Mouse (Mus musculus): ENCODE data around the gene Rtl6.
A peak's percentile ranks its signal among the peaks of the same experiment; 100 is the strongest.

The Rtl6 gene

DNA sequence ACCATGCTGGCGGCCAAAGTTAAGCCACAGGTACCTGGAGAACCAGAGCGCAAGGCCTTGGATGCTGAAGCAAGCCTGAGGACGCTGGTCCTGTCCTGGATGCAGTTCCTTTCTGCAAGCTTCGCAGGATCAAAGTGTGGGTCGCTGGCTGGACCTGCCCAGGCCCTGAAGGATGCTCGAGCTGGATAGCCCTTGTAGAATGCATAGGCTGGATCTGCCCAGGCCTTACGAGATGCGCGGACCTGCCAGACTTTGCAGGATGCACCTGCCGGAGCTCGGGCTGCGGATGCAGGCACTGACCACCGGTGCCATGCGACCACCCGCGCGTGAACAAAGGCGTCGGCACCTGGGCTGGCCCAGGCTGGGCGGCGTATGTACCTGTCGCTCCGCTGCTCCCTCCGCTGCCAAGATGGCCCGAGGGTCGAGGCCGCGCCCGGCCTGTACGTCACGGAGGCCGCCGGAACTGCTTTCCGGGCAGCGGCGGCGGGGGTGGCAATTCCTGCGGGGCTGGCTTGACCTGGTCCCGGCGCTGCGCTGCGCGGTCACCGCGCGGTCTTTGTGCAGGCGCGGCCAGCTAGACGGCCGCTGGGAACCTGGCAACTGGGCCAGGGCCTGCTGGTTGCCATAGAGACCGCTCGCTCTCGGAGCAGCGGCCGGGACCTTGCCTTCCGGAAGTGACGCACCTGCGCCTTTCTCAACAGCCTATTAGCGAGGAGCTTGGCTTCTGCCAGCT lies at the start of gene Rtl6:
Rtl6 (minus strand) TSS at position 635 of the 733 bp plus-strand sequence.
- peak; percentile 86 to 89 for DNase-seq

DNA sequence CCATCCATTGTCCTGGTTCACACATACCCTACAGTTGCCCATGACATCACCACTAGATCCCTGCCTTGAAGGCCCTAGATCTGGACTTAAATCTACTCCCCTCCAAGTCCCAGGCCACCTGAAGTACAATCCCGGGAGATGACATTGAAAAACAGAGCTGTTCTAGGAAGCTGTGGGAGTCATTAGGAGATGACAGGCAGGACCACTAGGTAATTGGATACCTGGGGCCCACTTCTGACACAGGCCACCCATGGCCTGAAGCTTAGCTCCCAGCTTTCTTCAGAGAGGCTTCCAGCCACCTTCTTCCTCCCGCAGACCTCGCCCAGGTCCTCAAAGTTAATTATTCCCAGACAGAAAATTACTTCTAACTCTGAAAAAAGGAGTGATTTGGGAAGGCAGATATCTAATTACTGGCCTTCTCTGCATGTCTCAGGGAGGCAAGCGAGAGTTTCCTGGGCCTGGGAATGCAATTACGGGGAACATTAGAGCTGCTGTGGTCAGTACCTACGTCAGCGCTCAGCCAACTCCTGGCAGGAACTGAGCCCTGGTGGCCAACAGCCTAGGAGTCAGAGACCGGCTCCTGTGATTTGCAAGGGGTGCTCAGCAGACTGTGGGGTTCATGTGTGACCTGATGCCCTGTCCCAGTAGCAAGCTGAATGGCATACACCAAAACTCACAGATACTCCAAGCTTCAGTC lies 45.8 kb upstream of the Rtl6 start:
- DNase-seq: peak in 1 of 2 experiments; percentile 16

DNA sequence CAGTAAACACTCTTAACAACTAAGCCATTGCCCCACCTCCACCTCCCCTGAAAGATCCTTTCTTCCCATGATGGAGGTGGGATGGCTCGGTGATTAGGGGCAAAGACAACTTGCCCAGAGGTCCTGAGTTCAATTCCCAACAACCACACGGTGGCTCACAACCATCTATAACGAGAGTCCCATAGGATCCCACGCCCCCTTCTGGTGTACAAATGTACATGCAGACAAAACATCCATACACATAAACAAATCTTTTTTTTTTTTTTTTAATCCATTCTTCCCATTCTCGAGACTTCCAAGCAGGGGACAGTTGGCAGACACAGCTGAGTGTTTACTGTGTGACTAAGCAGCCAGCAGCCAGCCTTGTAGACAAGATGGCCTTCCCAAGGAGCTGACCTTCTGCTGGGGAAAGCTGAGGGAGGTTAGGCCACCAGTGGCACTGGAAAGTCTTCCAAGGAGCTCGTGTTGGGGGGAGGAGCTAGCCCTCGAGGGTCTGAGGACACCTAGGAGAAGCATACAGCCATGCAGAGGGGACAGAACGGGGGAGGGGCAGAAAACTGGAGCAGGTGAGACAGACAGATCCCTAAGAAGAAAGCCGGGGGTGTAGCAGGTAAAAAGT lies 43.5 kb upstream of the Rtl6 start:
- DNase-seq: no peak

DNA sequence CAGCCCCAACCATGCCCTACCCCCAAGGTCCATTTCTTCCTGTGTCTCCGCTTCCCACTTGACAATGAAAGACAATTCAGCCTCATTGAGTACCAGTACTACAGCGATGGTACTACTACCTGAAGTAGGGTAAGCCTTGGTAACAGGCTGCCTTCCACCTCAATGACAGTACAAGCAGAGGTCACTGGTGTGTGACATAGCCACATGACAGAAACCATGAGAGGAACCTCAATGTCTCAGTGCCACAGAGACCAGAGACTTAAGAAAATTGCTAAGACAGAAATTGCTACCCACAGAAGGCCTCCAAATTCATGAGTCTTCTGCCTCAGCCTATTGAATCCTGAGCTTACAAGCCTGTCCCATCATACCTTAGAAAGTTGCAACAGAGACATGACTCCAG lies 41.3 kb upstream of the Rtl6 start:
- DNase-seq: no peak

DNA sequence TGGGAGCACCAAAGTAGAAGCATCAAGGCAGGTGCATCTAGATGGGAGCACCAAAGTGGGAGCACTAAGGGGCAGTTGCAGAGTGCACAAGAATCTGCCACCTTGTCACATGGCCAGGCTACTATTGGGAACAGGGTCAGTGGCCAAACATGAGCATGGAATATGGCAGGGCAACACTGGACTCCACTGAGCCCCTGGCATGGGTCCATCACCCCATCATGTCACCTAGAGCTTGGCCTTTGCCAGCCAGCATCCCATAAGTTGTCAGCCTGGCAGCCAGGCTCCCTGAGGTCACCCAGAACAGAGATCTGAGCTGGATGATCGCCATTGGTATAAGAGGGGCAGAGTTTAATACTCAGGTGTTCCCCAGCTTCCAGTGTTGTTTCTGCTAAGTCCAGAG lies 40.2 kb upstream of the Rtl6 start:
- no peak for DNase-seq

DNA sequence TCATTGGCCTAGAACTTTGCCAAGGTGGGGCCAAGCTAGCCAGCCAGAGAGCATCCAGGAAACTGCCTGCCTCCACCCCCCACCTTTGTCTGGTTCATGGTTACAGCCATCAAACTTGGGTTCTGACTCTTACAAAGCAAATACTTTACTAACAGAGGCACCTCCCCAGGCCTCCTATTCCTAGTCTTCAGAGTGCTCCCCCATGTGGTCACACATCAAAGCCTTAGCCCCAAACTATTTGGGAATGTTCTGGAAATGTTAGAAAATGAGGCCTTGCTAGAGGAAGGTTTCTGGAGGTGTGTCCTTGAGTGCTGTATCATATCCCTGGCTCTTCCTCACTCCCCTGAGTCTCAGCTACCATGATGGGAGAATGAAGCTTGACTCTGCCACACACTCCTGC lies 39.4 kb upstream of the Rtl6 start:
- no peak for DNase-seq

DNA sequence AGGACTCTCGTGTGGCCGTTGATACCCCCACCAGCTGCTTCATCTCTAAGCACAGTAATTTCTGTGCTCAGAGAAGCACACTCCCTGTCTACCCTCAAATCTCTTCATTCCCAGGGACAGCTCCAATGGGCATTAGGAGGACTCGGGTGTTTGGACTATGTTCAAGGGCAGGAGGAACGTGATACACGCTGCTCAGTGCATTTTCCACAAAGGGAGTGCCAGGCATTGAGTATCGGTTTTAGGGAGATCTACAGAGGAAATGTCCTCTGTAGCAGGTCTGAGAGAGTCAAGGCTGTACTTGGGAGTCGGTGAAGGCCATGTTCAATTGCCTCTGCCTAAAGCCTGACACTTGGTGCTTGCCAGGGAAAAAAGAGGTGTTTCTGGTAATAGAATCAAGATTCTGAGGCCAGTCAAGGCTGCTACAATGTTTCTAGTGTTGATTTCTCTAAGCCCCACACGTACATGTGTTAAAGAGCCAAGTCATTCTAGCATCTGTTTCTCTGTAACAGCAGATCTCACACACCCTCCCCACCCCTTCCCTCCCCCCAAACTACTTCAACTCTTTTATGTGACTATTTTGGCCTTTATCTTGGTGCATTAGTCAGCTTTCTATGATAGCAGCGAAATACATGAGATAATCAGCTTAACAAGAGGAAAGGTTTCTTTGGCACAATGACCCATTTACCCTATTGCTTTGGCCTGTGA lies 37.8 kb upstream of the Rtl6 start:
- no peak for DNase-seq

DNA sequence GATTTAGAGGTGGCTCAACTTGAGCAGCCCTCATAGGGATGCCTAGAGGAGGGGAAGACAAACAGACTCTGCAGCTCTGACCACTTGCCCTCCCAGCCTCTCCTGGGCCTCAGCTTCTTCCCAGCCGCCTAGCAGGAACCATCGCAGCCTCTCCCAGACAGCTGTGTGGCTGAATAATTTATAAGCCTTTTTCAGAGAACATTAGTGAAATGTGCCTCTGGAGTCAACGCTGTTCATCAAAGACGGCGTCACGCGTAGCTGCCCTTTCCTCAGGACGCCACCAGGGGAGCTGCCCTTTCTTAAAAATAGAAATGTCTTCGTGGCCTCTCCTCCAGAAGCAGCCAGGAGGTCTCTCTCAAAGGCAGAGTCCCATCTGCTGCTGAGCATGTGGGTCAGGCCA lies 35.9 kb upstream of the Rtl6 start:
- DNase-seq: no peak

DNA sequence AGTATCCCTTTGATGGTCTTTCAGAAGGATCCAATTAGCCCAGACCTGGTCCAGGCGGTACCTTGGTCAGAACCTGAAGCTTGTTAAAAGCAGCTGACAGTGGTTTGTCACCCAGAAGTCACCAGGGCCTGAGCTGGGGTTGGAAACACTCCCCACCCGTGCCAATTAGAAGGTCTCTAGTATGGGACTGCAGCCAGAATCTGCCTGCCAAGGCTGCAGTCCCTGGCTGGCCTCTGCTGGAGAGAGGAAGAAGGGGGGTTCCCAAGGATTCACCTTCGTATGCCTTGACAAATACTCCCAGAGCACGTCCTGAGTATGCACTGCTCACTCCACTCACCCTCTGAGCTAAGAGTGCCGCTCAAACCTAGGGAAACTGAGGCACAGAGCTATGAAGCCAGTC lies 34.6 kb upstream of the Rtl6 start:
- DNase-seq: no peak

DNA sequence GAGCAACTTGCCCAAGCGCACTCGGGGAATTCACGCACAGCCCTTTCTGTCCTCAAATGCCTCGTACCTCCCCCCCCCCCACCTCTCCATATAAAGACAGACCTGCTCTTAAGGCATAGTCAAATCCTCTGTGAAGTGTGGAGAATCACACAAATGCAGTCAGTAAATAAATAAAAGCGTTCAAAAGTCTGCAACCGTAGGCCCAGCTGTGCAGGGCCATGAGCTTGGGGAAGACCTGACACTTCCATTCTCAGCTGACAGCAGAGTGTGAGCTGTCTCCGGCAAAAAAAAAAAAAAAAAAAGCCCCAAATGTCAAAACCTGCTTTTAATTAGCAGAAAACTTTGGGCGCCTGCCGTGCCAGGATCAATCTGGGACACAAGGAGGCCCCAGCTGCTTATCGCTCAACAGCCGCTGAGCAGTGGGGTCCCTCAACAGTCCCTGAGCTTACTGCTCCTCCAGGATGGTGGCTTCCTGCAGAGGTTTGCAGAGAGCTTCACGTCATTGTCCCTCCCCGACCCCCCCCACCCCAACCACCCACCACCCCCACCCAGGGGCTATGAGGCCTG lies 34.0 kb upstream of the Rtl6 start:
- DNase-seq: no peak

DNA sequence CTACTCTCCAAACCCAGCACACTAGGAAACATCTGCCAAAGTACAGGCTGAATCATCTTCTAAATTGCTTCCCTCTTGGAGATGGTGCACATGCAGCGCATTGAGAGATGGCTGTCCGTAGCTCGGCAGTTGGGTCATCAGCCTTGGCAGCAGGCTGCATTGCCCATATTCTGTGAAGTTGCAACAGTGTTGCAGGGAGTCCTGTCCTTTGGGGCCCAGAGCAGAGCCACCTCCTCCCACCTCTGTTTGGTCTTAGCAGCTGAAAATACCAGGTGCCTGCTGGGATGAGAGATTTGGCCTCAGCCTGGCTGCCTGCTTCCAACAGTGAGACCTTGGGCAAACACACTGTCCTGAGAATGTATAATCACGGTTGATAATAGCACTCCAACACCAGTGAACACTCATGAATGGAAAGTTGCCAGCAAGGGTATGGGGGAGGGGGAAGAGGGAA lies 30.8 kb upstream of the Rtl6 start:
- DNase-seq: no peak

DNA sequence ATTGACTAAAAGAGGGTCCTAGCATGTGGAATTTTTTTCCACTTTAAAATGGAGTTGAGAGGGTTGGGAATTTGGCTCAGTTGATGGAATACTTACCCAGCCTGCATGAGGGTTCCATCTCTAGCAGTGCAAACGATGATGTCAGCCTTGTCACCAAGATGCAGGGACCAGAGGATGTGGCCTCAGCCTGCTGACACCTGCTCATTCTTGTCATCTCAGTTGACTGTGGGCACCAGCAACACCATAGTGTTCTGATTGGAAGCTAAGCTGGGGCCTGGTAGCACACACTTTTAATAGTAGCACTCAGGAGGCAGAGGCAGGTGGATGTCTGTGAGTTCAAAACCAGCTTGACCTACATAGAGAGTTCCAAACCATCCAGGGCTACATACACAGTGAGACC lies 21.0 kb upstream of the Rtl6 start:
- DNase-seq: no peak

DNA sequence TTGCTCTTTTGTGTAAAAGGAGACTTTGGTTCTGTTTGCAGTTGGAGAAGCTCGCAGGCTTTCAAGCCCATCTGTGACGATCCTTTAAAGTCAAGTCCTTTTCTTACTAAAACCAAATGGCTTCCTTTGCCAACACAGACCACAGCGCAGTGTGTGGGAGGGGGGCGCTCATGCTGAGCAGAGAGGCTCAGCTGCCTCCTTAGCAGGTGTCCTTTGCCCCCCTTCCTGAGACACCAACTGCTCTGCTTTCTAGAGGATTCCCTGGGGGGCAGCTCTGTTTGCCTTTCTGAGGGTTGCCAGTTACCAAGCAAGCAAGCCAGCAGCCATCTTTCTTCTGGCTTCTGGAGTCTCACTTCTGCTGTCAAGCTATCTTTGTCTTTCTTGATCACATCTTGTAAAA lies 19.4 kb upstream of the Rtl6 start:
- no peak for DNase-seq

DNA sequence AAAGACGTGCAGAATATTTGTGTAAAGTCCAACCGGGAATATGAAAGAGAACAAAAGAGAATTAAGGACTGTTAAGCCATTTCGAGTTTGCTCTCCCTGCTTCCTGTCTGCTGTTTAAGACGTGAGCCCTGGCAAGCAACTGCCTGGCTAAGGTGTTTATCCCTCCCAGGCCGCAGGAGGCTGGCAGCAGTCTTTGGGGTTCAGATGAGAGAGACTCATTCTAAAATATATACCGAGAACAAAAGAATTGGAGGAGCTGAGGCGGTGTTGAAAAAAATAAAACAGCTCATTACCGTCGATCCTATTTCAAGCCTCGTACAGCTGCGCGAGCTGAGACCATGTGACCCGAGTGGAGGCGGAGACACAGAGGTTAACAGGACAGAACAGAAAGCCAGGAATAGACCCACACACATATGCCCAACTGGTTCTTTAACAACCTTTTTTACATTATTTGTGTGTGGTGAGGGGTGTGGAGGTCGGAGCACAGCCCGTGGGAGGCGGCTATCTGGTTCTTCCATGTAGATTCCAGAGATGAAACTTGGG lies 9.0 kb upstream of the Rtl6 start:
- no peak for DNase-seq

DNA sequence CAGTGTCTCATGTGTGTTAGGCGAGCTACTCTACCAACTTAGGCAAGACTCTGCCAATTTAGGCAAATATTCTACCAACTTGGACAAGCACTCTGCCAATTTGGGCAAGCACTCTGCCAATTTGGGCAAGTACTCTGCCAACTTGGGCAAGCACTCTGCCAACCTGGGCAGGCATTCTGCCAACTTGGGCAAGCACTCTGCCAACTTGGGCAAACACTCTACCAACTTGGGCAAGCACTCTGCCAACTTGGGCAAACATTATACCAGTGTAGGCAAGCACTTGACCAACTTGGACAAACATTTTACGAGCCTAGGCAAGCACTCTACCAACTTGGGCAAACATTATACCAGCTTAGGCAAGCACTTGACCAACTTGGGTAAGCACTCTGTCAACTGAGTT lies 3.9 kb upstream of the Rtl6 start:
- DNase-seq: peak; percentile 71 to 87

DNA sequence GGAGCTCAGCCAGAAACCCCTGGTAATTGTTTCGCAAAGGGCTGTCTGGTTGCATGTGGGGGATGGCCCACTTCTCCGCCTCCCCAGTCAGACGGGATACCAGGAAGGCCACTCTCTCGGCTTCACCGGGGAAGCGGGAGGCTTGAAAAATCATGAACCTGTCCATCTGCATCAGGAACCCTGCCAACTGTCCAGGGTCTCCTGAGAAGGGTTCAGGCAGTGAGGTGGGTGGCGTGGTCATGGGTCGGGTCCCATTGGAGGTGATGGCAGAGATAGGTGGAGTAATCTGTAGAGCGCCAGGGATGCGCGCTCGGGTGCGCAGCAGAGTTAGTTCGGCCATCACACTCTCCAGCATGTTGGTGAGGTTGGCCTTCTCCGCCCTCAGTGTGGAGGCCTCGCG lies 949 bp downstream of the Rtl6 start:
- DNase-seq: no peak

DNA sequence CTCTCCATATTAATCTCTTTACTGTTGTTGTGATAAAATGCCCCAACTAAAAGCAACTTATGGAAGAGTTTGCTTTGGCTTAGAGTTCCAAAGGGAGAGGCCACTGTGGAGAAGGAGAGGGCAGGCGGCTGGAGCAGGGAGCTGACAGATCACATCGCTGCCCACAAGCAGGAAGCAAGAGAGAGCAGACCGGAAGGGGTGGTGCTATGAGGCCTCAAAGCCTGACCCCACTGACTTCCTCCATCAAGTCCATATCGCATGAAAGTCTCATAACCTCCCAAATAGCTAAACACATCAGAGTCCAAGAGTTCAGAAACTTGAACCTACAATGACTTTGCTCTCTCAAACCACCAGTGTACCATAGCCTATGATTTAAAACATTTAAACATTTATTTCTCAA lies 6.6 kb downstream of the Rtl6 start:
- no peak for DNase-seq

DNA sequence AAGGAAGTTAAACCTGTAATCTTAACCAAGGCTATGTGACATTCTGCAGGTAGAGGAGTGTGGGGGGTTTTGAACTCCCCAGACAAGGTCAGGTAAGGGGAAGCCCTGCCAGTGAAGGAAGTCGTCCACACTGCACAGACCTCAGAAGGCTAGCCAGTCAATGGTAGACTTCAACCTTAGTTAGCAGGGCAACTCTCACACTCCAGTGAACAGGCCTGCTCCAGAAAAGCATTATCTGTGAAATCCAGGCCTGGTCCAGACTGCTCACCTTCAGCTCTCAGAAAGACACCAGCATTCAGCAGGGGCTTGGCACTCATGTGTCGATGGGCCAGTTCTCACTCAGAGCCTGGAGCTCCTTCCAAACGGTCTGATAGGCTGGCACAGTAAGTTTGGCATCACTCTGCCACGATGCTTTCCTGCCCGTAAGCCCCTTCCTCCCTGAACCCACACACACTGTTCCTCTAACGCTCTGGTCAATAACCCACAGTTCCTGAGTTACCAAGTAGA lies 8.3 kb downstream of the Rtl6 start:
- DNase-seq: peak; percentile 20 to 40

DNA sequence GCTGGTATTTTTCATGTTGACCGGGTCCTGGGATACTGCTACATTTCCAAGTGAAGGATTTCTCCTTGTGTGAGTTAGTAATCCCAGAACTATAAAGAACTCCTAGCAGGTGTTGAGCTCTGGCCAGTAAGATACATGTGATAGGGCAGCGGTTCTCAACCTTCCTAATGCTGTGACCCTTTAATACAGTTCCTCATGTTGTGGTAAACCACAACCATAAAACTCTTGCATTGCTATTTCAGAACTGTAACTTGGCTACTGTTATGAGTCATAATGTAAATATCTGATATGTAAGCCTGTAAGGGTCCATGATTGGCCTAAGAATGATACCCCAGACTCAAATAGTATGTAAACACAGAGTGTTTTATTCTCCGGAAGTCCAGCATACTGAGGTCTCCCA lies 11.6 kb downstream of the Rtl6 start:
- no peak for DNase-seq

DNA sequence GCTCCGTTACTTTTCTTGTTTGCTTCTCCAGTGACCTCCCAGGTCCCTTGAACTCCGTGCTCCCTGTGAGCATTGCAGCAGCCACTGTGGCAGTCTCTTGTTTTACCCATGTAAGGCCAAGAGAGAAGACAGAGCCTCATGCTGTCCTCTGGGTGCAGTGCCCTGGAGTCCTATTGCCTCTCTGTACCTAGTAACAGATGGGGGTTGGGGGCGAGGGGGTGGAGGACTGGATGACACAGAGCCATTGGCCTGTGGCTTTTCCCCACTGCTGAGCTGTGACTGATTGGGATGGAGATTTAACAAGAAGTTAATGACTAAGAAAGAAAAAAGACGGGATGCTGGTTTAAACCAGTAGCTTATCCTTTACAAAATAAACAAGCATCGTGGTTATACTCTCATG lies 16.4 kb downstream of the Rtl6 start:
- no peak for DNase-seq

DNA sequence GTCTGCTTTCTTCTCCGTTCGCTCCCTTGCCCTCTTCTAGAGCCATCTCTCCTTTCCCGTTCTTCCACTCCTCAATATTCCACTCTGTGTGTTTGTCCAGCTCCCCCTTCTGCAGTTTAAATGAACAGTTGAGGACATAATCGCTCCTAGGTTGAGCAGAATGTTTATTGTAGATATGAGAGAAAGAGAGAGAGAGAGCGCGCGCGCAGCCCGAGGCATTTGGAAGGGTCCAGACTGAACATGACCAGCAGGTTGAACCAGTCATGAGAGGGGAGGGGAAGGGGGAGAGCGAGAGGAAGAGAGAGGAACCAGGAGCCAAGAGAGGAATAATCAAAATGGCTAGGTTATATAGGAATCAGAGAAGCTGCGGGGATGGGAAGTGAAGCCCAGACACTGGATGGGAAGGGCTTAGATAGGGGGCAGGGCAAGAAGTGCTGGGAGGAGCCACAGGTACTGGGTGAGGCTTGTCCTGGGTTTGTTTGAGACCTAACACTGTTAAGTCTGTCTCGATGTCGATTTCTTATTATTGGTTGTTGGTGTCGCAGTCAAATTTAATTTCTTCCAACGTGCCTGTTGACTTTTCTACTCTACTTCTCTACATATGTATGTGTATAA lies 18.5 kb downstream of the Rtl6 start:
- DNase-seq: no peak

DNA sequence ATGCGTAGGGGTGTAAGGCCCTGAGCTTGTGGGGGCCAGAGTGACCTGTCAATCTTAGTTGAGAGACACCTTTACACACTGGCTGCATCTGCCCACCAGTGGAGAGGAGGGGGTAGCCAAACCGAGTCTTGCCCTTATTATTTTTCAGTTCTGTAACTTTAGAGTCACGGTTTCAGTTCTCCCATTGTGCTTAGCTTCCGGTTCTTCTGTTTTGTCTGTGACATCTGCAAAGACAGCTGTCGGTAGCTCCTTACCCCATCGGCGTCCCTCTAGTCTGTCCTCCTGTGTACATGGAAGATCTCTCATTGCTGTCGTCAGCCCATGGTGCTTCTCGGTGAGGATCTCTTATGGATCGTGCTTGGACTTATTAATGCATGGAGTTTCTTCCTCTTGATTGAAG lies 20.5 kb downstream of the Rtl6 start:
- DNase-seq: no peak
